Mouse (Mus musculus) brain, embryonic 14.5 days (tissue): ENCODE results near the gene Helt. TPM values are rescaled to one million over a fixed set of nuclear protein-coding genes. Genes with fewer than 3 reads are reported as not detected.
"Not testable (repeated sequence)": the region's sequence is repeated elsewhere in the genome, so short reads cannot be mapped to it uniquely, and the experiment has no call there.

Experiments
- DNase-seq: peaks from one replicate; pipeline ENCODE4 v3.0.0-alpha.2; 2011; ENCODE audit warnings: low read depth
- CTCF ChIP-seq: fragments of 200-500 bp; IDR thresholded peaks from 2 replicates; pipeline ENCODE4 v1.5.1; 2012; ENCODE audit warnings: inconsistent platforms, mild to moderate bottlenecking, moderate library complexity, borderline replicate concordance; ENCODE audit not compliant: insufficient read depth, insufficient read length; ENCODE audit errors: extremely low read depth
- POLR2A ChIP-seq: fragments of 200-500 bp; IDR thresholded peaks from 2 replicates; pipeline ENCODE4 v1.6.1; 2012; ENCODE audit warnings: mild to moderate bottlenecking, inconsistent platforms, borderline replicate concordance; ENCODE audit not compliant: poor library complexity, insufficient read depth, insufficient read length, severe bottlenecking; ENCODE audit errors: extremely low read depth
- polyA plus RNA-seq: library from polyadenylated mRNA; depleted of rRNA; stranded (reverse); fragments of >200 nt; gene quantifications from 2 replicates; pipeline ENCODE4 v1.2.3, GENCODE M21; 2012

The Helt gene
- polyA plus RNA-seq, 1 experiment = 3.7 TPM

DNA sequence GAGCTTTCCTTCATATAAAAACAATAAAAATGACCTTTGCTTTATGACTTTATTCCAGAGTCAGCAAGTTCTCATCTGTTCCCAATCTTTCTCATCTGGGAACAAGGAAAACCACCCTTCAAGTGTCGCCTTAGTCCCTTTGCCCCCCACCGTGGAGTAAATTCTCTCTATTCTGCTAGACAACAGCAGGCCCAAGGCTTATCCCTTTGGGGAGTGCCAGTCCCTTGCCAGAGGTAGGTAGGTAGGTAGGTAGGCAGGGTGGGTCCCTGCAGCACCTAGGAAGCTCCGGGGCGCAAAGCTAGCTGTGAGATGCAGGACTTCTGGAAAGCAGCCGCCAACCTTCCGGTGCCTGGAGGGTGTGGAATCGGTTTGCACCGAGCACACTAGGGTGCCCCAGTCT is 1.5 kb upstream of the Helt start:
- no peak for DNase-seq
- TF ChIP-seq POLR2A (no peak), CTCF (no peak)

DNA sequence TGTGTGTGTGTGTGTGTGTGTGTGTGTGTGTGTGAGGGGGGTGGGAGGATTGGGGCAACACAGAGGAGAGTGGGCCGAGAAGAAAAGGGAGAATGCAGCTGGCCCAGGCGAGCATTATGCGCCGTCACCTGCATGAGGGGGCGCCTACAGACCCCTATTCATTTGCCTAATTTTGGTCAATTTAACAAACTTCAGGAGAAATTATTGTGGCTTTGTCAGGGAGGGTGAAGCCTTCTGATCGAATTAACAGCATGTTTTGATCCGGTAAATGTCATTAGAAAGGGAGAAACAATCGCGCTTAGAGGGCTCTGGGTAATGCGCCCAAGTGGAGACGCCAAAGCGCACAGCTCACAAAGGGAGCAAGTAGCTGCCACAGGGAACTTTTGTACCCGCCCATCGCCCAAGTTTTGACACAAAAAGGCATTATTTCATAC is 647 bp upstream of the Helt start:
- TF ChIP-seq POLR2A (no peak), CTCF (no peak)
- peak; percentile 87 for DNase-seq

DNA sequence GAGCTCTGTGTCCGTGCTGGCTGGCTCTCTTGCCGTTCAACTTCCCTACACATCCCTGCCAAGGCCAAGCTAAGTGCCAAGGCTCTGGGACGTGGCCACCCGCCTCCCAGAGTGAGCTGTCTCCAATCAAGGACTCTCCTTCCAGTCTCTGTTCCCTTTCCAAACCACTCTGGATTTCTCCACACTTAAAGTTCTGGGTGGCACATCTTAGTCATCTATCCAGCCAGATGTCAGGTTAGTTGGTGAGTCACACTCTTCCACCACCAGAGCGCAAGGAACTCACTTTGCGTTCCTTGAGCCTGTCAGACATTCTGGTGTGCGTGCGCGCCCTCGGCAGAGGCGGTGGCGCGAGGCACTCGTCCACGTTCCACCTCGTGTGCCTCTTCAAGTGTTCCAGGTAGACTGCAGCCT is 725 bp downstream of the Helt start:
- TF ChIP-seq CTCF (no peak), POLR2A (no peak)
- peak; percentile 40 for DNase-seq

DNA sequence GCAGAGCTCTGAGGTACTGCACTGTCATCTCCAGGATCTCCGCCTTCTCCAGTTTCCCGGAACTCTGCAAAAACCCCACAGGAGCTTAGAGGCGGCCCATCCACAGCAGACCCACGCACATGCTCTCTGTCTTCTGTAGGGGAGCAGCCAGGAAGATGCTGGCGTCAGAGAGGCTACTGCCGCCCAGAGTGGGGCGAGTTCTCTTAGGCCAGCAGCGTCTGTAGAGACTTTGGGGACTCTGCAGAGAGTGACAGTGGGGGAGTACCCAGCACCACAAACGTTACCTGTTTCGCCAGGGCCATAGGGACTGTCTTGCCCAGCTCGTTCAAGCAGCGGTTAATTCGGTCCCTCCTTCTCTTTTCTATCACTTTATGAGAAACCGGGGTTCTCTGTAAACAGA is 1.3 kb downstream of the Helt start:
- no peak for TF ChIP-seq POLR2A
- TF ChIP-seq CTCF = no peak

DNA sequence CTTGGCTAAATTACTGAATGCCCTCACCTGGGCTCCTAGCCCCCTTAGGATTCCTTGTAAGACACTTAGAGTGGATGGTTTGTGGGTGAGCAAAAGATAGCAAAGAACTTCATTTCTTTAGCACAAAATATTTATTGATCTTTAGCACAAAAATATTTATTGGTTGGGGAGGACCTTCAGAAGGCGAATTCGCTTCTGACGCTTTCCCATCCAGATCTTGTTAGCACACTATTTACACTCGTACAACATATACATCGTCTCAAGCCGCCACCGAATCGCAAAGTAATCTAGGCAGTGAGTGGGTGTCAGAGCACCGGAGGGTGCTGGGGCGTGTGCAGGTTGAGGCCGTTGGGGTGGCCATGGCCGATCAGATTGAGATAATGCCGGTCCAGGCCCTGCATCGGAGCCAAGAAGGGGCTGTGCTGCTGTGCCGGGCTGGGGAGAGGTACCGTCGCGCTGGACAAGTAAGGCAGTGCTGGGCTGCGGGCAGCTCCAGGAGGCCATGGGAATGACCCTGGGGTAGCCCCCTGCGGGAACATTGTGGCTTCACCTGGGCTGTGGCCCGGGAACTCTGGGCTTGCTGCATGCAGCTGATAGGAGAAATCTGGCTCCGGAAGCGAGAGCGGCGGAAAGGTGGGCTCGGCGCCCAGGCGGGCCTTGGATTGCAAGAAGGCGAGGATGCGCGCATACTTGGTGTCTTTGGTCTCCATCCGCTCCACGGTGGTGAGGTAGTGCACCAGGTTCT is 2.4 kb downstream of the Helt start:
- peak; percentile 57 for DNase-seq
- TF ChIP-seq CTCF = no peak
- TF ChIP-seq POLR2A = no peak

More for the DNA sequence above, 1.3 kb downstream of the Helt start:
- no peak for DNase-seq

DNA sequence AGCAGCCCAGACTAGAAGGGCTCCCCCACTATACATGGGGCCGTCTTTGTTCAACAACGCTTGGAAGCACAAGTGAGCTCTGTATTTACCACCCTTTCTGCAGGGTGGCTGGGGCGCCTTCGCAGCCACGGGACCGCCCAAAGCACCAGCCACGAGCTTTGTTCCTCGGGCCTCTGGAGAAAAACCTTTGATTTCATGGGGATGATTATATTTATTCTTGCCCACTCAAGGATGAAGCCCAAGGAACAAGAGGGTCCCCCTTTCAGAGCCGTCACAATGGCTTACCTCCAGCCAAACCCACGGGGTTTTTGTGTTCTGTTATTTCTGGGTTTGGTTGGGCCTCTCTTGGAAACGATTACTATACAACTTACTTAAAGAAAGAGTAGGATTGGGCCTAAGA is 5.2 kb downstream of the Helt start:
- peak; percentile 70 for DNase-seq
- TF ChIP-seq CTCF (no peak), POLR2A (no peak)

DNA sequence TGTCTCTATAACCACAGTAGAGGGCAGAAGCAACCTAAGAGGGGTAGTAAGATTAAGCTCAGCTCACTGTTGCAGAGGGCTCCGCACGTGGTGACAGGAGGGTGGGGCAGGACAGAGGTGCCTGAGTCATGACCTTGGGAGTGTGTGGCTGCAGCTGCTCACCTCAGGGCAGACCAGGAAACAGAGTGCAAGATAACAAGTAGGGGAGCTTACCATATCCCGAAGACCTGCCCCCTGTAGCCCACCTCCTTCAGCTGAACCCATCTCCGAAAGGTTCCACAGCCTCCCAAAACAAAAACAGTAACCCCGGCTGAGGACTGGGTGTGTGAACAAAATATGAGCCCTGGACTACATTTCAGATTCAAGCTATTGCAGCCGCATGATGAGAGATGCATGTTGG is 6.5 kb downstream of the Helt start:
- no peak for TF ChIP-seq POLR2A
- no peak for TF ChIP-seq CTCF
- no peak for DNase-seq

DNA sequence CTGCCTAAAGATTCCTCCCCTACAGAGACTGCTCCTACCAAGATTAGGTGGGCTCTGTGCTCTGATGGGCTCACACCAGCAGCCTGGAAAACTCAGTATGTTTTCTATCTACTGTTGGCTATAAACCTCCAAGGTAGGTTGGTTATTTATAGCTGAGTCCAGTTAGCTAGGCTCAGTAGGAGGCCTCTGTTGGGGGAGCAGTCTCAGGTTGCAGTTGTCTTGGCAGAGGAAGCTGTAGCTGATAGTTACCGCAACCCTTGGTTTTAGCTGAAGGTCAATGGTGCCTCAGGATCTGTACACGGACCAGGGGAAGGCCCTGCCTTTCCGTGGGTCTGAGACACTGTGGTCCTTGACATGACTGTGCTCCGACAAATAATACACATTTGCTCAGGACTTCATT is 8.5 kb downstream of the Helt start:
- no peak for TF ChIP-seq CTCF
- no peak for TF ChIP-seq POLR2A

DNA sequence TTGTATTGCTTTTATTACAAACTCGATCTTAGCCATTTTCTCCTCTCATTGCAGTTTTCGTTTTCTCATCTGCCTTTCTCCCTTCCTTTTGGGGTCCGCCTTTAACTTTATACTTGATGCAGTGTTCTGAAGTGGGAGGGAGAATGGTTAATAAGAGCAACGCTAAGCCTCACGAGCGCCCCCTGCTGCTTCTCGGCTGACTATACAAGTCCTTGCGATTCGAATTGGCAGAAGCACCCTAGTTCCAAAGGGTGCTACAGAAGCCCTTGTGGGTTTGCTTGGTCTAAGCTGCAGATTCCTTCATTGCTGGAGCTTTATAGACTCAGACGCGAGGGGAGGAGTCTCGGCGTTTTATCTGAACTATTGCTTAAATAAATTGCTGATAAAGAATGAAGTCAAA is 12.9 kb downstream of the Helt start:
- TF ChIP-seq CTCF (peak; percentile 81), POLR2A (no peak)
- DNase-seq = peak; percentile 77

More for the DNA sequence above, 8.5 kb downstream of the Helt start:
- no peak for DNase-seq

DNA sequence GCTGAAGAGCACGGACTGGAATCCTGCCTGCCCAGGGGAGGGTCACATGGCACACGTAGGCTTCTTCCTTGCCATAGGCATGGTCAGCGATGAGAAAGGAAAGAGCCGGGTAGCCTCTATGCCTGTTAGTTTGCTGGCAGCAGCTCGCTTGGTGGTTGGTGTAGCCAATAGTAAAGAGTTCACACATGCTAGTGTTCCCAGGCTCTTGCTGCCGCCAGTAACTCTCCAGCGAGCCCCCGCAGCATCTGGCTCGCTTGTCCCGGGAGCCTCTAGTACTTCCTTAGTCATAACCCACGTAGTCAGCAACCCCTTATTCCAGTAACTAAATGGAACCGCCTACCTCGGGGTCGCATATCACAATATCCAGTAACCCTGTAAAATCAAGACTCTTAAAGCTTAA is 17.5 kb downstream of the Helt start:
- DNase-seq = no peak
- TF ChIP-seq CTCF (no peak), POLR2A (no peak)

DNA sequence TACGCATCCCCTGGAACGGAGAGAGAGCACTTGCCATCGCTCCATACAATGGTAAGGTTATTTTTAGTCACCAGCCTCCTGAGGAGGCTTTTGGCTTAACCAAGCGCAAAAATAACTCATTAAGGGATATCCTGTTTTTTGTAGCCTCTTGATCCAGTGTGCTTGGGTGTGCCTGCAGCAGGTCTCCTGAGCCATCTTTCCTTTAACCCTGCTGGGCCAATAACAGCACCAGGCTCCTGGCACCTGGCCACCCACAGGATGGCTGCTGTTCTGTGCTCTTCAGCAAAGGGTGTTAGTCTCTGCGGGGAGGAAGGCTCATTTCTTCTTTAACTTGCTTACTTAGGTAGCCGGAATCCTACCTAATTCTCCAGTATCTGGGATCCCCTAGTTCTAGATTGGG is 23.7 kb downstream of the Helt start:
- DNase-seq = peak; percentile 41
- no peak for TF ChIP-seq CTCF
- no peak for TF ChIP-seq POLR2A

DNA sequence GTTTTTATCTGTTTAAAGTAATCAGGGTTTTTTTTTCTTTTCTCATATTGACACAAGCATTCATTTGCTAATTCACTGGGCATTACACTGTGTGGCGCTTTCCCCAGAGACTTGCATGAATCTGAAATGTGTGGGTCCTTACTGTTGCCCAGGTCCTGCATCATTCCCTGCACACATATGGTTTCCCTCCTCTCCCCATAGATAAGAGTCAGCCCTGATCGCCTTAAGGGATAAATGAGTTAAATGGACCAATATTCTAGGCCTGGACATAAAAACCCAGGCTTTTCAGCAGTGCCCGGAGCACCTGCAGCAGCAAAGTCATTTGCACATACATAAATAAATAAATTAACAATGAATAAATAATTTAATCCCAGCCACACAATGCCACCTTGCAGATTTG is 24.3 kb downstream of the Helt start:
- TF ChIP-seq CTCF (no peak), POLR2A (no peak)

DNA sequence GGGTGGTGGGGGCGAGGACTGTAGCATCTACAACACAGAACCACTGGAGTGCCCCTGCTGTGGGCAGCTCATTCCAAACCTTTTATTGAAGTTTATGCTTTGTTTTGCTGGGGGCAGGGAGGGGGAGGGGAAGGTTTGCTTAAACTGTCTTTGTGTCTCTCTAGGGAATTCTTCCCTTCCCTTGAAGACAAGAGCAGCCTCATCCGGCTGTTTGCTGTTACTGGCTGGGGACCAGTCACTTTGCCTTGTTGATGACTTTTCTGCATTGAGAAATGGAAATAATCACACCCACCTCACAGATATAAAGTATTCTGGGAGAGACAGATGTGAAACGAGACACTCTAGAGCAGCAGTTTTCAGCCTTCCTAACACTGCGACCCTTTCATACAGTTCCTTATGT is 27.7 kb downstream of the Helt start:
- no peak for TF ChIP-seq POLR2A
- TF ChIP-seq CTCF = no peak
- no peak for DNase-seq

More for the DNA sequence above, 24.3 kb downstream of the Helt start:
- DNase-seq = peak; percentile 60

DNA sequence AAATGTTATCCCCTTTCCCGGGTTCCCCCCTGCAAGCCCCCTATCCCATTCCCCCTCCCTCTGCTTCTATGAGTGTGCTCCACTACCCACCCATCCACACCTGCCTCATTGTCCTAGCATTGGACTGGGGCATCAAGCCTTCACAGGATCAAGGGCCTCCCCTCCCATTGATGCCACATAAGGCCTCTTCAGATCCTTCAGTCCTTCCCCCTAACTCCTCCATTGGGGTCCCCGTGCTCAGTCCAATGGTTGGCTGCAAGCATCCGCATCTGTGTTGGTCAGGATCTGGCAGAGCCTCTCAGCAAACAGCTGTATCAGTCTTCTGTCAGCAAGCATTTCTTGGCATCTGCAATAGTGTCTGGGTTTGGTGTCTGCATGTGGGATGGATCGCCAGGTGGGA is 30.3 kb downstream of the Helt start:
- not testable (repeated sequence) for DNase-seq
